Mouse (Mus musculus) megakaryocyte, embryonic 14.5 days (primary cell): ENCODE results near the gene Slc3a2. TPM values are rescaled to one million over a fixed set of nuclear protein-coding genes. Genes with fewer than 3 reads are reported as not detected.

Experiments
- H3K27me3 ChIP-seq: replicated peaks from 2 replicates; pipeline ENCODE3; 2012; ENCODE audit warnings: inconsistent platforms
- H3K36me3 ChIP-seq: replicated peaks from 2 replicates; pipeline ENCODE3; 2012; ENCODE audit warnings: low read length, inconsistent platforms, mixed read lengths
- H3K4me1 ChIP-seq: 2 replicates; pipeline ENCODE4 v1.6.1; 2012; ENCODE audit warnings: inconsistent platforms
- H3K4me3 ChIP-seq: replicated peaks from 2 replicates; pipeline ENCODE3; 2012; ENCODE audit warnings: moderate library complexity, mild to moderate bottlenecking, inconsistent platforms
- H3K9me3 ChIP-seq: 2 replicates; pipeline ENCODE4 v1.6.1; 2012; ENCODE audit warnings: inconsistent platforms
- FLI1 ChIP-seq: IDR thresholded peaks from 2 replicates; pipeline ENCODE4 v1.6.1; 2012; ENCODE audit warnings: low read length, inconsistent platforms, mixed read lengths
- GATA1 ChIP-seq: IDR thresholded peaks from 3 replicates; pipeline ENCODE4 v1.6.1; 2012; ENCODE audit warnings: mixed read lengths, low read length, inconsistent platforms, borderline replicate concordance
- polyA plus RNA-seq: library from polyadenylated mRNA; stranded (reverse); fragments of >175 nt; gene quantifications from 2 replicates; pipeline ENCODE4 v1.2.3, GENCODE M21; 2012; ENCODE audit warnings: low replicate concordance; ENCODE audit not compliant: insufficient read depth

Slc3a2 gene
- polyA plus RNA-seq, 1 experiment, result 161 TPM

- TF ChIP-seq FLI1, result no peak
- no peak for TF ChIP-seq GATA1
- peak overlapping the region; percentile 69 for H3K4me3 ChIP-seq
- H3K36me3 ChIP-seq, result peaks cover 14% of the 10 kb centered on the region
- no peaks in the 10 kb centered on the region for H3K27me3 ChIP-seq
- H3K9me3 ChIP-seq, result no peaks in the 10 kb centered on the region
- H3K4me1 ChIP-seq, result peaks cover 73% of the 10 kb centered on the region
These were observed 6.2 kb downstream of the Slc3a2 start for GRCm38 (mm10) chr19:8716767-8717475.

- H3K36me3 ChIP-seq, result peaks cover 22% of the 10 kb centered on the region
- no peaks in the 10 kb centered on the region for H3K9me3 ChIP-seq
- peaks cover 71% of the 10 kb centered on the region for H3K4me1 ChIP-seq
- H3K27me3 ChIP-seq, result no peaks in the 10 kb centered on the region
- no peak for TF ChIP-seq FLI1
- no peak for TF ChIP-seq GATA1
- peak overlapping the region; percentile 17 for H3K4me3 ChIP-seq
These were observed 7.1 kb downstream of the Slc3a2 start for GRCm38 (mm10) chr19:8715868-8716766.

GRCm38 (mm10) chr19:8714653-8715481 is 8.3 kb downstream of the Slc3a2 start:
- Histone ChIP-seq H3K27me3 (no peaks in the 10 kb centered on the region), H3K36me3 (peaks cover 30% of the 10 kb centered on the region), H3K9me3 (no peaks in the 10 kb centered on the region), H3K4me3 (peak overlapping the region; percentile 64), H3K4me1 (peaks cover 72% of the 10 kb centered on the region)
- TF ChIP-seq GATA1 (no peak), FLI1 (no peak)

- Histone ChIP-seq H3K9me3 (no peaks in the 10 kb centered on the region), H3K27me3 (no peaks in the 10 kb centered on the region), H3K4me3 (peak overlapping the region; percentile 100), H3K36me3 (peaks cover 37% of the 10 kb centered on the region), H3K4me1 (peaks cover 76% of the 10 kb centered on the region)
- TF ChIP-seq FLI1, result no peak
- TF ChIP-seq GATA1, result no peak
These were observed 9.0 kb downstream of the Slc3a2 start for GRCm38 (mm10) chr19:8713997-8714652.

GRCm38 (mm10) chr19:8713306-8713996 is 9.7 kb downstream of the Slc3a2 start:
- H3K27me3 ChIP-seq, result no peaks in the 10 kb centered on the region
- H3K36me3 ChIP-seq, result peaks cover 44% of the 10 kb centered on the region
- H3K4me1 ChIP-seq, result peaks cover 76% of the 10 kb centered on the region
- TF ChIP-seq GATA1, result no peak
- H3K9me3 ChIP-seq, result no peaks in the 10 kb centered on the region
- peak overlapping the region; percentile 100 for H3K4me3 ChIP-seq

GRCm38 (mm10) chr19:8712870-8713305 is 10.3 kb downstream of the Slc3a2 start:
- H3K36me3 ChIP-seq, result peaks cover 50% of the 10 kb centered on the region
- no peaks in the 10 kb centered on the region for H3K27me3 ChIP-seq
- H3K4me1 ChIP-seq, result peaks cover 75% of the 10 kb centered on the region

GRCm38 (mm10) chr19:8711949-8712869 is 11.0 kb downstream of the Slc3a2 start:
- Histone ChIP-seq H3K4me3 (peak overlapping the region; percentile 100), H3K4me1 (peaks cover 73% of the 10 kb centered on the region), H3K9me3 (no peaks in the 10 kb centered on the region), H3K36me3 (peaks cover 56% of the 10 kb centered on the region), H3K27me3 (no peaks in the 10 kb centered on the region)
- TF ChIP-seq FLI1 (no peak), GATA1 (no peak)

More at GRCm38 (mm10) chr19:8712870-8713305, 10.3 kb downstream of the Slc3a2 start:
- H3K4me3 ChIP-seq, result peak overlapping the region; percentile 100
- H3K9me3 ChIP-seq, result no peaks in the 10 kb centered on the region
- TF ChIP-seq FLI1 (no peak), GATA1 (no peak)

- Histone ChIP-seq H3K27me3 (no peaks in the 10 kb centered on the region), H3K4me1 (peaks cover 71% of the 10 kb centered on the region), H3K4me3 (peak overlapping the region; percentile 100), H3K9me3 (no peaks in the 10 kb centered on the region), H3K36me3 (peaks cover 62% of the 10 kb centered on the region)
- TF ChIP-seq FLI1 (no peak), GATA1 (no peak)
These were observed 11.7 kb downstream of the Slc3a2 start for GRCm38 (mm10) chr19:8711506-8711905.
